Mouse (Mus musculus) cerebellum, postnatal 4 days (tissue): Measurements from ENCODE around the gene Rsph3a.

Source experiments
- DNase-seq, 2 experiments: peaks; one replicate each; pipeline ENCODE4 v3.0.0; 2022; ENCODE audit warnings: low spot score in 2 of 2, mixed read lengths in 1 of 2

The Rsph3a gene

DNA sequence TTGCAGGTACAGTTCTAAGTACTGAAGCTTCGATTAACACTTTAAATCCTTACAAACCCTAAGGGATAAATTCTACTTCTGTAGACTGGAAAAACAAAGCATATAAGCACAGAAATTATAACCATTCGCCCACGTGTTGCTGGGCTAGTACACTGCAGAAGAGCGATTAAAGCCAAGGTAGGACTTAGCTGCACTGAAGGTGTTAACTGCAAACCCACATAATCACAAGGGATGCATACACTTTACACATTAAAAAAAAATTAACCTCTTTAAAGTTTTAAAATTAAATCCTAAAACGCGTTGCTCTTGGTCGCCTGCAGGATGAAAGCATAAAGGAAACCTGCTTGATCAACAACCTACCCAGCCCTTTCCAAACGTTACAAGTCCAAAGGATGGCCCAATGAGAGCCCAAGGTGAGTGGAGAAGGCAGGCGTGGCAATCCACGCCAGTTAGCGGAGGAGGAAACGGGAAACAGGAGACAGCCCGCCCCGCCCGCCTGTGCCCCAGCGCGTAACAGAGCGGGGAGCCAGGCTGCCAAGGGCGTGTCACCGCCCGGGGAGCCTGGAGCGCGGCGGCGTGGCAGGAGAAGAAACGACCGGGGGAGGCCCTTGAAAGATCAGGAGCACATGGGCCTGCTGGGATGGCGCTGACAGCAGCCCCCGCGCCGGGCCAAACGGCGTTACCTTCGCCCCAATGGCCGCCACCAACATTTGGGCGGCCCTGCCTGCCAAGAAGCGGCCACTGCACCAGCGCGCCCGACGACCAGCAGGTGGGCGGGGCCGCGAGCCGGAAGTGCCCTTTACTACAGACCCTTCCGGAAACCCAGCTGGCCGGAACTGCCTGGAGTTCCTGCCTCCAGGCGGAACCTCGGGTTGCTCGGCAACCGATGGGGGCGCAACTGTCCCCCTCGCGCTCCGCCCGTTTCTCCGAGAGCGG lies at the start of gene Rsph3a:
Gene Rsph3a, plus strand, starts transcription at position 498 of the 936 bp plus-strand sequence.
- peak; percentile 67 to 85 for DNase-seq

GRCm38 (mm10) chr17:7896047-7896635 lies 49.3 kb upstream of the Rsph3a start:
- DNase-seq: no peak

GRCm38 (mm10) chr17:7897120-7897519 lies 48.3 kb upstream of the Rsph3a start:
- DNase-seq: no peak

- DNase-seq: no peak
Measured at GRCm38 (mm10) chr17:7897756-7898155, 47.7 kb upstream of the Rsph3a start.

DNA sequence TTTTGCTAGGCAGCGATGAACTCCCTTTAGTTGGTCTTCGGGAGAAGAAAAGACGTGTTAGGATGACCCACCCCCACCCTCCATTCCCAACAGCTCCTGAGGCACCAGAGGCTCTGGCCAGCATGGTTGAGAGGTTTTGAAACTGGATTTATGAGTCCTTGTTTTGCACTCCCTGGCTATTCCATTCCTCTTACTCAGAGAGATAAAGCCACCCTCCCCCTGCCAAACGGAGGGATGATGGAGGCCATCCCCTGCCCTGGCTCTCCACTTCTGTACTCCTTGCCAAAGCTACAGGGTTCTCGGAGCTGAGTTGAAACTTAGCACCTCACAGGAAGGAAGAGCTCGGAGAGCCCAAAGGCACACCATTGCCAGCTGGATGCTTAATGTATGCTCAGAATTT lies 46.2 kb upstream of the Rsph3a start:
- no peak for DNase-seq

- DNase-seq: no peak
Measured at GRCm38 (mm10) chr17:7899961-7900360, 45.5 kb upstream of the Rsph3a start.

DNA sequence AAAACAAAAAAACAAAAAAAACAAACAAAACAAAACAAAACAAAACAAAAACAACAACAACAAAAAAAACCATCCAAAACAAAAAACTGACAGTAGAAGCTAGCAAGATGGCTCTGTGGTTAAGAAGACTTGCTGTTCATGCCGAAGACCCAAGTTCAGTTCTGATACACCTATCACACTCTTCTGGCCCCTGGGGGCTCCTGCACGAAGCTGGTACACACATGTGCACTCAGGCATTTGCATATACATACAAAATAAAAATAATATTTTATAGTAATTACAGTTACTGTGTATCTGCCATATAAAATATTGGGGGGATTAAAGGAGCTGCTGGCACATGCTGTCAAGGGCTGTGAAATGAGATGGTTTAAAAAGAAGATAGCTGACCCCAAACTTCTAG lies 43.9 kb upstream of the Rsph3a start:
- DNase-seq: no peak

DNA sequence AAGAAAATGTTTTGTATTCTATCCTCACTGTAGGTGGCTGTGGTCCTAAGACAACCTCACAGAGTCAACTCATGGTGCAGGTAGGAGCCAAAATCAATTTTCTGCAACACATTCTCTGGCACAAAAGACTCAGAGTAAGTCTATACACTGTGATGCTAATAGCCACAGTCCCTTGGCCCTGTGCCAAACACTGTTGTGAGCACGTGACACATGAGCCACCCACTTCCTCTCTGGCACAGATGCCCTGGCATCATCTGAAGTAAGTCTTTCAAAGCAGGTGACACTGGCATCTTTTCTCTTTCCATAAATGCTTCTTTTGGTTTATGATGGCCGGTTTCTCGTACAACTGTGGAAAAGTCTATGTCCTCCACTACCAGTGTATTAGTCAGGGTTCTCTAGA lies 43.1 kb upstream of the Rsph3a start:
- peak in 1 of 2 experiments; percentile 37 for DNase-seq

DNA sequence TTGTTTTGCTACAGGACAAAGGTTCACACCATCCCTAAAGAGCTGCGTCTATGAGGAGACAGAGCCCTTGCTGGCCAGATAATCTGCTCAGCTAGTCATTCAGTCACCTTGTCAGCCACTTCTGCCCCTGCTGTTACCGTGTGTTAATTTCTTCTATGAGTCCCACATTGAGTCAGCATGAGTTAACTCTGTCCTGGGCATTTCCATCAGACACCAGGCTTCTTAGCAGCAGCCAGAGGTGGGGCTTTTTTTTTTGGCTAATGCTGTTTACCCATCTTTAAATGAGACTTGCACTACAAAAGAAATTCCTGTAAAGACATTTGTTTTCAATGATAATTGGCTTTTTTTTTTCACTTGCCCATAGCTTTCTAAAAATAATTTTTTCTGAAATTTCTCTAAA lies 40.4 kb upstream of the Rsph3a start:
- no peak for DNase-seq

- no peak for DNase-seq
Measured at GRCm38 (mm10) chr17:7905936-7906685, 39.3 kb upstream of the Rsph3a start.

- no peak for DNase-seq
Measured at GRCm38 (mm10) chr17:7914596-7915227, 30.7 kb upstream of the Rsph3a start.

DNA sequence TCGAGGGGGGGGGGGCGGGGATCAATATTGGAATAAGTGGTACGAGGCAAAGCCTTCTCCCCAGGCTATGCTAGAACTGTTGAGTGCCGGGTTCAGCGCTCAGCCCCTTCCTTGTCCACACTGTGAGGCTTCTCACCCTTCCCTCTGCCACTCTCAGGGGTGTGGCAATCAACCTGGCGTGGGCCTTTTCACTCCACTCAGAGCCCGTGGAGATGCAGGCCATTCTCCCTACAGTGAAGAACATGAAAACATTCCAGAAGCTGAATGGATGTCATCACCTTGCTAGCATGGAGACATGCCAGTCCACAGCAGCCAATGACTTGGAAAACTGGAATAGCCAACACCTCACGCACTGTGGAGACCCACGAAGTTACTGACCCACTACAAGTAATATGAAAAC lies 29.6 kb upstream of the Rsph3a start:
- no peak for DNase-seq

DNA sequence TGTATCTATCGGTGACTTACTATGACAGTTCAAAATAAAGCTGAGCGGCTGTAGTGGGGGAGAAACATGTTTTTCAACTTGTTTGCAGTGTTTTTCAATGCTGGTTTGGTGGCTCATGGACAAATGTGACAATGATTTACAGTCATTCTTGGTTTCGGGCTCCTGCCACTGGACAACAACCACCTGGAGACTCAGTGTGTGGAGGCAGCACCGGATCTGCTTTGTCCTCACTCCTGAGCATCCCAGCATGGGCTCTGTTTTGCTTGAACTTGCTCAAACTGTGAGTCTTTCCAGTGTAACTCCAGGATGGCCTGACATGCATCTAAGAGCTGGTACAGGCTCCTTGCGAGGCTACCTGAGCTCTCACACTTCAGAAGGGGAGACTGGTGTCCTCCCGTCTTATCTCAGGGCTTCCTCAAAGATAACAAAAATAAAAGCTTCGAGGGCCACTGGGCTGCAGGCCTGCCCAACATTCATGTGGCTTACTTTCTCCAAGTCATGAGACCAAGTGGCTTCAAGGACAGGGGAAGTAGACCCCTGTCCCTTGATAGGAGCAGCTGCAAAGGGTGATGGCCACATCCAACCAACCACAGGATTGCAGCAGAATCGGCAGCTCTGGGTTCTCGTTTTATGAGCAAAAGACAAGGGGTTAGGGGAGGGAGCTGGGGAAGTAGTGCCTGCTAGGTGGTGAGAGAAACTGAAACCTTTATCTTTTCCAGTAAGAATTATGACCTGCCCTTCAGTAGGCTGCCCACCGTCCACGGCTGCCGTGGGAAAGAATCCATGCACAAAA lies 28.4 kb upstream of the Rsph3a start:
- no peak for DNase-seq

DNA sequence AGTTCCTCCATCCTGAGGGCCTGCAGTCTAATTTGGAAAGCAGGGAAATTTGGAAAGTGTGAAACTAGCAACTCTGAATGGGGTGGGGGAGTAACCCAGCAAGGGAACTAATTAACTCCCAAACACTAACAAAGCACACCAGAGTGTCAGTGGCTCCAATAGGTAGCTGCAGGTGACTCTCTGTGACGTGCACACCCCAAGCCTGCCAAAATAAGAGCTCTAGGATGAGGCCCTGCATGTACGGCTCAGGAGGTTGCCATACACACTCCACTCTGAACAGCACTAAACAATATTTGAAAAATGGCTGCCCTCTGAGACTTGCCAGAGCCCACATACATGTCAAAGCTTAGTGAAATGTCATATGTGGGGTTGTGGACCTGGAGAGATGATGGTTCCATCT lies 27.1 kb upstream of the Rsph3a start:
- DNase-seq: no peak

DNA sequence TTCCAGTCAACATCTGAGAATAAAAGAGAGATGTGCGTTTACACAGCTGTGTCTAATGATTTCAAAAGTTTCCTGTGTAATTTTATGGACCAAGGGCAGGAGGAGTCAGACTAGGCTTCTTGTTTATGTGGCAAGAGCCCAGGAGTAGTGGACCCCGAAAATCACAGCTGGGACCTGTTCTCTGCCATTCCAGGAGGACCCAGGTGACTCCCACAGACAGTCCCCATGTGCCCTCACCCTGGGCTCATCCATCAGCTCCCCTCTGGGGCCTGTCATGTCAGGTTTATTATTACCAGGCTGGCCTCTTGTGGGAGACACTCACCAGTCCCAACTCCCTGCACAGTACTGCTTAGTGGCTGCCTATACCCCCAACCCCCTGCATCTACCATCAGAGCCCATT lies 26.2 kb upstream of the Rsph3a start:
- DNase-seq: no peak

DNA sequence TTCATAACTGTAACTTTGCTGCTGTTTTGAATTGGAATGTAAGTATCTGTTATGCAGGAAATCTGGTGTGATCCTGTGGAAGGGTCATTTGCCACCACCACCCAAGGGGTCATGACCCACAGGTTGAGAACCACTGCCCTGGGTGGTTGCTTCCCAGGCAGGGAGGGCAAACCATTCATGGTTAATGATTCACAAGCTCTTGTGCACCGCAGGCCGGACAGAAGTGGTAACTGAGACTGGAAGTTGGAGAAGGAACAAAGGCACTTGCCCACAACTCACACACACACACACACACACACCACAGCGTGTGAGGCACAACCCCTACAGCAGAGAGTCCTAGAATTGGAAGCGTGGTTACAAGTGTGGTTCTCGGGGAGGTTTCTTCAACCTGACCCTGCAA lies 22.9 kb upstream of the Rsph3a start:
- no peak for DNase-seq

GRCm38 (mm10) chr17:7924185-7924725 lies 21.2 kb upstream of the Rsph3a start:
- no peak for DNase-seq

GRCm38 (mm10) chr17:7925413-7926160 lies 19.8 kb upstream of the Rsph3a start, which contains the start of gene Tagap:
Gene Tagap, plus strand, starts transcription at chr17:7926000.
- DNase-seq: no peak

DNA sequence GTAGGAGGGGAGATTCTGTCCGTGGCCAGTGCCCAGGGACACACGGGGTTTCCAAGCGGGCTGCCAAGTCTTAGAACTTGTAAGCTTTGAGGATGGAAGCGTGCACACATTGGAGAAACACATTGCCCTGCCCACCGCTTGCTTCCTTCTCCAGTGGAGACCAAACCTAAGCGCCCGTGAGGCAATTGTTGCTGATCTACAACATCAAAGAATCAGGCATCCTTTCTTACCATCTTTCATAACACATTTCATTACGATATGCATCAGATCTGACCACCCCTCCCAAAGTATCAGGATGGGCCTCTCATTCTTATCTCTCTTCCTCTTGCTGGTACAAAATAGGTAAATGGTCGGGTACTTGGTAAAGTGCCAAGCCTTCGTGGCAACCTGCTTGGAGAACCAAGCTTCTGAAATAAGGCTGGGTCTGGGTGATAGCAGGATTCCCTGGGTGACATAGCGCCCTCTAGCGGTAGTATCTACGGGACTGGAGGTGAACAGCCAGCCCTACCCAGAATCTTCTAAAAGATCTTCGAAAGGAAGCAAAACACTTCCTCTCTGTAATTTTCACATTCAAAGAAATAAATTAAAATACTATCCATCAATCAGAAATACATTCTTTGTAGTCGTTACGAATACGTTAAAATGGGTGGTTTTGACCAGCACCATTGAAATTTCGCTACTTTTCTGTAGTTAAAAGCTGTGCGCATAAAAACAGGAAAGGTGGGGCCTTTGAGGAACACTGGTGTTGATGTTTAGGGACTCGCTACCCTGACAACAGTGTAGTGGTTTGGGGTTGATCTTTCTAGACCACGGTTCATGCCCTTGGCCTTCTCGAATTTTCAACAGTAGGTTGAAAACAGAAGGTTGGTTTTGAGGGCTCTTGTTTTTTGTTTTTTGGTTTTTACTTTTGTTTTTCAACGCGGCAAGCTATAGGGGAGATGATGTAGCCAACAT lies 17.6 kb upstream of the Rsph3a start:
- DNase-seq: peak; percentile 50 to 72
